Comparison of ENCODE assay signal across 18 mouse cellular contexts in genomic region chr7:73357626-73358025, GRCm38 (mm10). TPM values are rescaled to one million over a fixed set of nuclear protein-coding genes. Genes with fewer than 3 reads are reported as not detected.
DNase-seq lines count a peak whose midpoint lies in the region; ATAC-seq lines count a peak whose summit lies in the region.
"Had no signal": no experiment of that assay in that cellular context is flagged by ENCODE, and none has a peak within 500 bp of the region (broad histone marks: within the 10 kb centered on the region; RNA-seq: fewer than 3 reads in every experiment).

No protein-coding gene starts in this region.

- no peak for ATAC-seq in midbrain, embryonic 13.5 days
- ATAC-seq: forebrain, embryonic 14.5 days; forebrain, embryonic 16.5 days had no signal

- H3K27me3 ChIP-seq in midbrain, embryonic 10.5 days (ENCODE audit: low read depth, poor library complexity, severe bottlenecking), result no peaks in the 10 kb centered on the region
- peaks cover 4% of the 10 kb centered on the region; the same call in 1 of the 2 replicates for H3K27me3 ChIP-seq in midbrain, embryonic 13.5 days
- H3K27me3 ChIP-seq: embryonic facial prominence, embryonic 15.5 days; forebrain, embryonic 12.5 days had no signal

- WGBS in midbrain, embryonic 10.5 days, result 88% methylated on average over 2 of the region's 2 CpGs
- WGBS in midbrain, embryonic 13.5 days, result 87% methylated on average over 2 of the region's 2 CpGs

- H3K9me3 ChIP-seq in midbrain, embryonic 10.5 days (replicated peaks), result no peaks in the 10 kb centered on the region
- H3K9me3 ChIP-seq in midbrain, embryonic 13.5 days, result no peaks in the 10 kb centered on the region
- H3K9me3 ChIP-seq: embryonic facial prominence, embryonic 13.5 days; embryonic facial prominence, embryonic 15.5 days; forebrain, embryonic 10.5 days; forebrain, embryonic 12.5 days had no signal

- peak; percentile 73 to 74 for DNase-seq in cerebellum, postnatal 10 days
- DNase-seq in cerebellum, adult 8-10 months, result no peak
- peak; percentile 53 to 66 for DNase-seq in cerebellum, postnatal 25 days
- no peak for DNase-seq in cerebellum, adult 11 months
- DNase-seq in midbrain, embryonic 10.5 days (ENCODE audit: low spot score), result no peak
- DNase-seq: adrenal gland, adult 2 months; adrenal gland, postnatal 10 days; adrenal gland, postnatal 25 days; cerebellum, adult 18-20 months; embryo, embryonic 11 days had no signal

- peaks cover 25% of the 10 kb centered on the region for H3K4me1 ChIP-seq in midbrain, embryonic 10.5 days
- H3K4me1 ChIP-seq in midbrain, embryonic 13.5 days (replicated peaks), result peaks cover 19% of the 10 kb centered on the region
- H3K4me1 ChIP-seq: embryonic facial prominence, embryonic 13.5 days; embryonic facial prominence, embryonic 15.5 days had no signal

- no peak overlapping the region for H3K4me2 ChIP-seq in midbrain, embryonic 13.5 days (replicated peaks)
- H3K4me2 ChIP-seq: embryonic facial prominence, embryonic 13.5 days; embryonic facial prominence, embryonic 15.5 days; forebrain, embryonic 12.5 days had no signal

- 0 out of 2 replicates have a peak overlapping the region, but pooled peaks have one; percentile 46 for H3K27ac ChIP-seq in midbrain, embryonic 10.5 days (replicated peaks)
- H3K27ac ChIP-seq in midbrain, embryonic 13.5 days, result no peak overlapping the region
- H3K27ac ChIP-seq: embryonic facial prominence, embryonic 13.5 days; embryonic facial prominence, embryonic 15.5 days; forebrain, embryonic 10.5 days; forebrain, embryonic 12.5 days had no signal

- no peak overlapping the region for H3K4me3 ChIP-seq in midbrain, embryonic 10.5 days
- no peak overlapping the region for H3K4me3 ChIP-seq in midbrain, embryonic 13.5 days (replicated peaks)
- H3K4me3 ChIP-seq: embryonic facial prominence, embryonic 13.5 days; embryonic facial prominence, embryonic 15.5 days; erythroblast, embryonic 14.5 days; forebrain, embryonic 10.5 days; forebrain, embryonic 12.5 days had no signal

- no peak overlapping the region for H3K9ac ChIP-seq in midbrain, embryonic 13.5 days (replicated peaks)
- H3K9ac ChIP-seq: embryonic facial prominence, embryonic 13.5 days; embryonic facial prominence, embryonic 15.5 days; forebrain, embryonic 12.5 days had no signal

- H3K36me3 ChIP-seq in midbrain, embryonic 10.5 days, result no peaks in the 10 kb centered on the region
- H3K36me3 ChIP-seq in midbrain, embryonic 13.5 days, result no peaks in the 10 kb centered on the region
- H3K36me3 ChIP-seq: embryonic facial prominence, embryonic 13.5 days; embryonic facial prominence, embryonic 15.5 days; forebrain, embryonic 10.5 days; forebrain, embryonic 12.5 days had no signal

RNA-seq across cellular contexts. Expression of gene Rgma, which starts 17.7 kb away (rescaled TPM):
- 51.2 and 65.4 TPM in 2 replicates for polyA plus RNA-seq in midbrain, embryonic 10.5 days (2016; fragmentation: Nextera tagmentation; extraction: Ambion mirVana)
- polyA plus RNA-seq in midbrain, embryonic 13.5 days (2015; fragmentation: Nextera tagmentation; extraction: Ambion mirVana), result 40.7 and 50.3 TPM in 2 replicates
- polyA plus RNA-seq: erythroblast, embryonic 14.5 days had no signal

Comparison
In these comparisons a context has a peak if more than half of its experiments do, and no peak if none do; other contexts are left out.
1. DNase-seq: peak in cerebellum, postnatal 10 days (2 of 2) and cerebellum, postnatal 25 days (2 of 2); none in cerebellum, adult 8-10 months (single experiment), cerebellum, adult 11 months (single experiment) and midbrain, embryonic 10.5 days (single experiment).